8 mouse cellular contexts compared by ENCODE assay signal in genomic region chr10:126972051-126972725, GRCm38 (mm10). TPM values are rescaled to one million over a fixed set of nuclear protein-coding genes. Genes with fewer than 3 reads are reported as not detected.
A peak's percentile ranks its signal among the peaks of the same experiment; 100 is the strongest.
DNase-seq lines count a peak whose midpoint lies in the region; ATAC-seq lines count a peak whose summit lies in the region.

No protein-coding gene starts in this region.

- DNase-seq in ES-CJ7 (ENCODE audit: low read depth, low spot score) = peak; percentile 100
- DNase-seq in embryonic facial prominence, embryonic 10.5 days (ENCODE audit: low spot score) = peak; percentile 92
- DNase-seq in heart, postnatal 10 days = peak; percentile 75 to 79
- peak; percentile 80 to 88 for DNase-seq in kidney, postnatal 4 days
- no peak for DNase-seq in layer of hippocampus, adult 11-12 months (ENCODE audit: low spot score)

- H3K4me2 ChIP-seq in midbrain, embryonic 12.5 days (replicated peaks) = peak overlapping the region; percentile 37

- WGBS in embryonic facial prominence, embryonic 10.5 days = 4% methylated on average over 13 of the region's 13 CpGs
- WGBS in midbrain, embryonic 12.5 days = 5% methylated on average over 13 of the region's 13 CpGs

- ATAC-seq in midbrain, embryonic 12.5 days (ENCODE audit: low FRiP score, low read depth) = peak; percentile 88
- ATAC-seq in megakaryocyte, adult 5-6 weeks (ENCODE audit: poor library complexity, severe bottlenecking) = no peak
- no peak for ATAC-seq in CD4-positive, CD25-positive, alpha-beta regulatory T cell, adult 4 months

- no peaks in the 10 kb centered on the region for H3K36me3 ChIP-seq in embryonic facial prominence, embryonic 10.5 days (replicated peaks)
- no peaks in the 10 kb centered on the region for H3K36me3 ChIP-seq in midbrain, embryonic 12.5 days

- H3K27ac ChIP-seq in embryonic facial prominence, embryonic 10.5 days (replicated peaks) = peak overlapping the region; percentile 85
- H3K27ac ChIP-seq in midbrain, embryonic 12.5 days (replicated peaks) = 0 out of 2 replicates have a peak overlapping the region, but pooled peaks have one; percentile 0

- intact Hi-C loops in heart, postnatal 10 days (cut with DNase I) = no loop called here

- 0 out of 2 replicates have a peak overlapping the region, but pooled peaks have one; percentile 1 for H3K9ac ChIP-seq in midbrain, embryonic 12.5 days (replicated peaks)

- H3K4me1 ChIP-seq in embryonic facial prominence, embryonic 10.5 days = peaks cover 41% of the 10 kb centered on the region
- peaks cover 18% of the 10 kb centered on the region for H3K4me1 ChIP-seq in midbrain, embryonic 12.5 days

- H3K9me3 ChIP-seq in embryonic facial prominence, embryonic 10.5 days = no peaks in the 10 kb centered on the region
- H3K9me3 ChIP-seq in midbrain, embryonic 12.5 days = no peaks in the 10 kb centered on the region

- 0 out of 2 replicates have a peak, but pooled peaks cover 8% of the 10 kb centered on the region for H3K27me3 ChIP-seq in embryonic facial prominence, embryonic 10.5 days (replicated peaks; ENCODE audit: low read depth, poor library complexity, severe bottlenecking)
- H3K27me3 ChIP-seq in midbrain, embryonic 12.5 days = peaks cover 37% of the 10 kb centered on the region

- H3K4me3 ChIP-seq in embryonic facial prominence, embryonic 10.5 days = peak overlapping the region; percentile 46
- H3K4me3 ChIP-seq in midbrain, embryonic 12.5 days = peak overlapping the region; percentile 9; the same call in 1 of the 2 replicates

RNA-seq across cellular contexts. Expression of gene Ctdsp2, which starts 6.3 kb away (rescaled TPM):
- 46.2 and 49.3 TPM in 2 replicates for polyA plus RNA-seq in embryonic facial prominence, embryonic 10.5 days (2016; fragmentation: Nextera tagmentation; extraction: Ambion mirVana)
- 100 to 1,000 TPM; 131 to 149 TPM for total RNA-seq in heart, postnatal 10 days (2021)
- polyA plus RNA-seq in midbrain, embryonic 12.5 days (2016; fragmentation: Nextera tagmentation; extraction: Ambion mirVana) = 40.1 and 45.4 TPM in 2 replicates
- total RNA-seq in megakaryocyte, adult 5-6 weeks (2015) = 73.2 and 75.2 TPM in 2 replicates
- 38.0 and 41.9 TPM in 2 replicates for total RNA-seq in megakaryocyte, adult 5-6 weeks (2017)
- 10 to 100 TPM; 35.4 to 37.8 TPM for polyA plus RNA-seq in CD4-positive, CD25-positive, alpha-beta regulatory T cell, adult 4 months (2017; shearing (Covaris generic))

RNA-seq across cellular contexts. Expression of gene Avil, which starts 28.3 kb away (rescaled TPM):
- 0.06 and 0.44 TPM in 2 replicates for polyA plus RNA-seq in embryonic facial prominence, embryonic 10.5 days (2016; fragmentation: Nextera tagmentation; extraction: Ambion mirVana)
- total RNA-seq in heart, postnatal 10 days (2021) = under 1 TPM; 0.14 to 0.17 TPM
- polyA plus RNA-seq in midbrain, embryonic 12.5 days (2016; fragmentation: Nextera tagmentation; extraction: Ambion mirVana) = 3.1 and 3.4 TPM in 2 replicates
- total RNA-seq in megakaryocyte, adult 5-6 weeks (2015) = 0.07 TPM in 1 of 2 replicates, not detected in the other
- 0.04 and 0.16 TPM in 2 replicates for total RNA-seq in megakaryocyte, adult 5-6 weeks (2017)
- under 1 TPM; 0.11 to 0.20 TPM for polyA plus RNA-seq in CD4-positive, CD25-positive, alpha-beta regulatory T cell, adult 4 months (2017; shearing (Covaris generic))

RNA-seq across cellular contexts. Expression of gene Tsfm, which starts 58.5 kb away (rescaled TPM):
- polyA plus RNA-seq in embryonic facial prominence, embryonic 10.5 days (2016; fragmentation: Nextera tagmentation; extraction: Ambion mirVana) = 103 and 106 TPM in 2 replicates
- 10 to 100 TPM; 53.1 to 66.2 TPM for total RNA-seq in heart, postnatal 10 days (2021)
- polyA plus RNA-seq in midbrain, embryonic 12.5 days (2016; fragmentation: Nextera tagmentation; extraction: Ambion mirVana) = 74.5 and 79.2 TPM in 2 replicates
- 17.4 and 25.7 TPM in 2 replicates for total RNA-seq in megakaryocyte, adult 5-6 weeks (2015)
- 17.1 and 21.0 TPM in 2 replicates for total RNA-seq in megakaryocyte, adult 5-6 weeks (2017)
- 10 to 100 TPM; 38.2 to 54.1 TPM for polyA plus RNA-seq in CD4-positive, CD25-positive, alpha-beta regulatory T cell, adult 4 months (2017; shearing (Covaris generic))
